Mouse (Mus musculus): ENCODE results near the gene Gprasp1. TPM values are rescaled to one million over a fixed set of nuclear protein-coding genes. Genes with fewer than 3 reads are reported as not detected.
"Not testable (repeated sequence)": the region's sequence is repeated elsewhere in the genome, so short reads cannot be mapped to it uniquely, and the experiment has no call there.

Gprasp1 gene
- 4.6 and 14.6 TPM in 2 replicates for total RNA-seq (2015; ENCODE audit: low replicate concordance)
- total RNA-seq (2017; ENCODE audit: low replicate concordance), result 9.2 and 12.9 TPM in 2 replicates

GRCm38 (mm10) chrX:135742304-135743055 is at the start of gene Gprasp1, which contains the start of gene Armcx5:
Gene Gprasp1, plus strand, starts transcription at chrX:135742733.
Gene Armcx5, plus strand, starts transcription at chrX:135742733.
- peak; percentile 100 for ATAC-seq (replicated peaks; ENCODE audit: low FRiP score, poor library complexity, severe bottlenecking)

DNA sequence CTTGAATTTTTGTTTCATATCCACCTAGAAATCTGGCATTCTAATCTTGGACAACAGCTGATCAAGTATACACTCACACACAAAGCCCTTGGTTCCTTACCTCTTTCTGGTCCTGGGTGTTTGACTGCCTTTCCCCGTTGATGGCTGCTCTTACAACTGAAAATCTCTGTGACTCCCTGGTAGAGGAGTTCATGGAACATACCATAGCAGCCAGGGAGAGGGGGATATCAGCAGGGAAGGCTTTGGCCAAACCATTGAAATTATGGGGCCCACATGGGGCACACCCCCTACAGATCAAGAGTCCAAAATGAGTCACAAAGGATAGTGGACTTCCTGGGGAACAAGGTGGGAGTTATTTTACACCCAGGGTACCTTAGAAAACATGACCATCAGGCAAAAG is 48.9 kb upstream of the Gprasp1 start, which contains the start of gene Tcp11x2:
TSS of gene Tcp11x2 (minus strand) at position 158 of the 400 bp plus-strand sequence.
- no peak for ATAC-seq (replicated peaks; ENCODE audit: low FRiP score, poor library complexity, severe bottlenecking)

DNA sequence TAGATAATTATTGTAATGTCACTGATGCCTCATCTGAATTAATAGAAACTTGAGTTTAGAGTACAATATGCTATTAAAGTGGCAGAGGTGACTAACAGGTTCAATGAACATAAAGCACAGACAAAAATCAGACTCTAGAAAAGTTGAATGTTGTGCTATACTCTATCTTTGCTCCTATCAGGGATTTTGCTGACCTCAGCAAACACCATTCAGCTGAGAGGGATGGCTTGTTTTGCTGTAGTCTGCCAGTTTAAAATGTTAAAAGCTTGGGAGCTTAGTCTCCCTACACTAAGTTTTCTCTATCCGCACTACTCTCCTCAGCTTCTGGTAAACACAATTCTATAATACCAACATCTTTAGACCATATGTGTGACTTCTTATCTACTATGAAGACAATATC is 39.4 kb upstream of the Gprasp1 start:
- no peak for ATAC-seq (replicated peaks; ENCODE audit: low FRiP score, poor library complexity, severe bottlenecking)

- no peak for ATAC-seq (replicated peaks; ENCODE audit: low FRiP score, poor library complexity, severe bottlenecking)
These were observed 38.2 kb upstream of the Gprasp1 start for GRCm38 (mm10) chrX:135704349-135704748.

GRCm38 (mm10) chrX:135712845-135713244 is 29.7 kb upstream of the Gprasp1 start:
- ATAC-seq (replicated peaks; ENCODE audit: low FRiP score, poor library complexity, severe bottlenecking), result no peak

GRCm38 (mm10) chrX:135725161-135725560 is 17.4 kb upstream of the Gprasp1 start, which contains the start of gene Tmsb15a:
Gene Tmsb15a, minus strand, starts transcription at chrX:135725261.
- ATAC-seq (replicated peaks; ENCODE audit: low FRiP score, poor library complexity, severe bottlenecking), result no peak

DNA sequence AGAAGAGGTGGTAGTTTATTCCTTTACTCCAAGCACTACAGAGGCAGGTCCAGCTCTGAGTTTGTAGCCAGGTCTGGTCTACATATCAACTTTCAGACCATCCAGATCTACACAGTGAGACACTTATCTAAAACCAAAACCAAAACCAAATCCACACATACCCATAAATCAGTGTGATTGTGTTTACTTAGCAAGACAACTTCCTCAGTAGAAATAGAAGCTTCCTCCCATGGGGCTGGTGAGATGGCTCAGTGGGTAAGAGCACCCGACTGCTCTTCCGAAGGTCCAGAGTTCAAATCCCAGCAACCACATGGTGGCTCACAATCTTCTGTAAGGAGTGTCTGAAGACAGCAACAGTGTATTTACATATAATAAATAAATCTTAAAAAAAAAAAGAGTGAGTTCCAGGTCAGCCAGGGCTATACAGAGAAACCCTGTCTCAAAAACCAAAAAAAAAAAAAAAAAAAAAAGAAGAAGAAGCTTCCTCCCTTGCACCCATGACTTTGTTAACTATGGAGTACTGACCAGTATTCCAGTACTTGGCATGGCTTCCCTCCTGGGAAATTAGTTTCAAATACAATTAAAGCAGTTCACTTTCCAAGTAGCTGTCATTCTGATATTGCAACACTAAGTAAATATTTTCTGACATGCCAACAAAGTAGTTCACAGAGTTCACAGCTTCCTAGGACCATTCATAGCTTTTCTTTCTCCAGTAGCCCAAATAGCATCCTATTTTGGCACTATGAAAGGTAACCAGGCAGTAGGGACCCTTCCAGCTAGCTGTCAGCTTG is 3.6 kb upstream of the Gprasp1 start:
- ATAC-seq (replicated peaks; ENCODE audit: low FRiP score, poor library complexity, severe bottlenecking), result no peak

DNA sequence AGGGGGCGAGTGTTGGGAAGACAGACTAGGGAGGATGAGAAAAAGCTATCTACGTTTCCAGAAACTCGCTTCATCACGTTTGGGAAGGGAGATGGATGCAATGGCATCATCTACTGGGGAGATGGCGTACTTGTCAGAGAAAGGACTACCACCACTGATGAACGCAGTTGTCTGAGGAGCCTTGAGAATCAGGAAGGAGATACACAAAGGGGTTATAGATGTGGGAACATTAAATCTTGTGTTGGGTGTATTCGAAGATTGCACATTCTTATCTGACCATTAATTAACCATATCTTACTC is 473 bp downstream of the Gprasp1 start:
- peak; percentile 37 for ATAC-seq (replicated peaks; ENCODE audit: low FRiP score, poor library complexity, severe bottlenecking)

DNA sequence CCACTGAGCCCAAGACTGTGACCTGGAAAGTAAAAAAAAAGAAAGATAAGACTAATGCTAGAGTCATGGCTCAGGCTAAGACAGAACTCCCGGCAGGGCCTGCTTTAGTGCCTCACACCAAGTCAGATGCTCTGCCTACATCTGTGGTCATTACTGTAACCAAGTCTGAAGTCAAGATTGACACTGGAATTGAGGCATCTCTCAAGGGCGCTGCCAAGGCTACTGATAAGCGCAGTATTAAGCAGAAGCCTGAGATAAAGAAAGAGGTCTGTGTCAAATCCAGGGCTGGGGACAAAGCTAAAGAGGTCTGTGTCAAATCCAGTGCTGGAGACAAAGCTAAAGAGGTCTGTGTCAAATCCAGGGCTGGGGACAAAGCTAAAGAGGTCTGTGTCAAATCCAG is 2.8 kb downstream of the Gprasp1 start:
- not testable (repeated sequence) for ATAC-seq (replicated peaks; ENCODE audit: low FRiP score, poor library complexity, severe bottlenecking)

DNA sequence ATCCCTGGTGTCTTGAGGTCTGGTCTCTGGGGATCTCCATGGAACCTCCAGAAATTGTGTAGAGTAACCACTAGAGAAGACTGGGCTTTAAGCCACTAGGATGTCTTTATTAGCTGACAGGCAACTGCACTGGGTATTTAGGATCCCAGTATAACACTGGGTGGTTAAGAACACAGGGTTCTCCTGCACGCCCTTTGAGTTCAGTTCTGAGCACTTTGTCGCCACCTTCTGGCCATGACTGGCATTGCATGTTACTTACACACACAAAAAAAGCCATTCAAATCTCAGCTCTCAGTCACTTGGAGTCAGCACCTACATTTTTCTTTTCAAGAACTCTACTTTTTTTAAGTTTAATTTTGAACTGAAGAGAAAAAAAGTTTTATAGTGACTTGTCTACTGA is 10.3 kb downstream of the Gprasp1 start:
- ATAC-seq (replicated peaks; ENCODE audit: low FRiP score, poor library complexity, severe bottlenecking), result peak; percentile 80; the same call in 1 of the 2 replicates

DNA sequence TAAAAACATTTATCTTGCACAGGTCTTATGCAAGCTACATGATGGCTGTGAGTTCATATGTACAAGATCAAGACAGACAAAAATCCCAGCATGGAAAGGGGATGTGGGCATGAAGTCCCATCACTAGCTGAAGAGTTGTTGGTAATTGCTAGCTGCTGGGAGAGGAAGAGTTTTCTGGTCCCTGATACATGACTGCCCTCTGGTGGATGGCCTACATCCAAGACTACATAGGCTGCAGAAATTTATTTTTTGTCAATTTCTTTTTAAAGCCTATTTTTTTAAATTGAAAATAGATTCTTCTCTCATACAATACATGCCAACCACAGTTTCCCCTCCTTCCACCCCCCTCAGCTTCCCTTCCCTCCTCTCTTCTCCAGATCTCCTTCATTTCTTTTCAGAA is 19.2 kb downstream of the Gprasp1 start:
- no peak for ATAC-seq (replicated peaks; ENCODE audit: low FRiP score, poor library complexity, severe bottlenecking)

DNA sequence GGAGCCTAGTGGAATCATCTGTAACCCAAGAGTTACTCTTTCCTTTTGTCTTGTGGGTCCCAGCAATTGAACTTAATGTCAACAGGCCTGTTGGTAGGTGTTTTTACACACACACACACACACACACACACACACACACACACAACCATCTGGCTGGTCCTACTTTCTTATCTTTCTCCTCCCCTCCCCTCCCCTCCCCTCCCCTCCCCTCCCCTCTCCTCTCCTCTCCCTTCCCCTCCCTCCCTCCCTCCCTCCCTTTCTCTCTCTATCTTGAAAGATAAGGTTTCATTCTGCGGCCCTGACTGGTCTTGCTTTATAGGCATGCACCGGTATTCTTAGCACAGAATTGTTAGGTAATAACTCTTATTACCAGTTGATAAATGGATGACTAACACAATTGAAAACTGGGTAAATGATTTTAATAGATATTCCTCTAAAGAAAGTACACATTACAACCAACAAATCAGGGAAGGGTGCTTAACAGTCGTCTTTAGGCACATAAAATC is 25.6 kb downstream of the Gprasp1 start:
- no peak for ATAC-seq (replicated peaks; ENCODE audit: low FRiP score, poor library complexity, severe bottlenecking)

- no peak for ATAC-seq (replicated peaks; ENCODE audit: low FRiP score, poor library complexity, severe bottlenecking)
These were observed 26.0 kb downstream of the Gprasp1 start for GRCm38 (mm10) chrX:135768565-135768964.

DNA sequence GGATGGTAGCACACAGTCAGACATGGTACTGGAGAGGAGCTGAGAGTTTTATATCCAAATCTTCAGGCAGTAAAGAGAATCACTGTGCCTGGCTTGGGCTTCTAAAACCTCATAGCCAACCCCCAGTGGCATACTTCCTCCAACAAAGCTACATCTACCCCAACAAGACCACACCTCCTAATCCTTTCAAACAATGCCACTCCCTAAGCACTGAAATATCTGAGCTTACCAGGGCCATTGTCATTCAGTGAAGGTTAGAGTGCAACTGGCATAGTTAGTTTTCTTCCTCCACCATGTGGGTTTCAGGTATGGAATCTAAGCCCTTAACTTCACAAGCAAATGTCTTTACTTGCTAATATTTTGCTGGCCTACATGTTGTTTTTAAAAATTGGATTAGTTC is 49.0 kb downstream of the Gprasp1 start:
- ATAC-seq (replicated peaks; ENCODE audit: low FRiP score, poor library complexity, severe bottlenecking), result no peak

DNA sequence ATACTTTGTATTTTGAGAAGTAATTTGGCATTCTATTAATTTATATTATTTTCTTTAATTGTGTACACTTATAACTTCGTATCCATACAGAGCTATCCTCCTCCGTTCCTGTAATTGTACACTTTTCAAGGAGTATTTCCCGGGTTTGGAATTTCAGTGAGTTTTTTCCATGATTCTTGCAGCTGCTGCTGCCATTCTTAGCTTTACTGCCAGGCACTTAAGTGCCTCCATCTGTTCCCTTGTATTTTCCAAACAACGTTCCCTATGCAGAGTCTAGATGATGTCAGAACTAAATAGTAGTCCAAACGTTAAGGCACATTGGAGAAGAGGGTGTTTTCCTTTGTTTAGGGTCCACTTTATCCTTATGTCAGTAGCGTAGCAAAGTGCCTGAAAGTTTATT is 49.8 kb downstream of the Gprasp1 start:
- no peak for ATAC-seq (replicated peaks; ENCODE audit: low FRiP score, poor library complexity, severe bottlenecking)

DNA sequence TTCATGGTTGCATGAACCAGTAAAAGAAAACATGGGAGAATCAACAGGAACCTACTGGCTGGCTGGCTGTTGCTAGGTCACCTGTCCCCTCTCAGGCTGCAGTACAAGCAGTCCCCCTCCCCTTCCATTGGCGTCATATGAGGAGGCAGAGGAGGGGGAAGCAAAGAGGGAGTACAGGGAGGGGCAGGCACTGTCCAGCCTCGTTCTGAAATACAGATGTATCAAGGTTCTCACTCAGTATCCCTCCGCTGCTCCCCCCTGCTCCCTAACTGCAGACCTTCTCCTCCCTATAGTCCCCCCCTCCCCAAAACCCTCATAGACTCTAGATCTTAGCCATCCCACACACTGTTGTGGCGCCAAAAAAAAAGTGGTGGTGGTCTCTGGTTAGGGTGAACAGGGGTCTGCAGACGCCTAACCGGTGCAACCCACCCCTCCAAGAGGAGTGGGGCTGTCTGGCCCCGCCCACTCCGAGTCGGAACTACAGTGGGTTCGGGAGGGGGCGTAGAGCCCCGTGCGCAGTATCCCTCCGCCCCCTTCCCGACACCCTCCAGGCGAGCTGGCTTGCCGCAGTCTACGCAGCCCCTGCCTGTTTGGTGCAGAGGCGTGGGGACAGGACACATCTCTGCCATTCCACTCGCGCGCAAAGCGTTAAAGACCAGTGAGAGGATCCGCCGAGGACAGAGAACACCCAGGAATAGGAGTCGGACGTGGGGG is 53.2 kb downstream of the Gprasp1 start:
- not testable (repeated sequence) for ATAC-seq (replicated peaks; ENCODE audit: low FRiP score, poor library complexity, severe bottlenecking)

DNA sequence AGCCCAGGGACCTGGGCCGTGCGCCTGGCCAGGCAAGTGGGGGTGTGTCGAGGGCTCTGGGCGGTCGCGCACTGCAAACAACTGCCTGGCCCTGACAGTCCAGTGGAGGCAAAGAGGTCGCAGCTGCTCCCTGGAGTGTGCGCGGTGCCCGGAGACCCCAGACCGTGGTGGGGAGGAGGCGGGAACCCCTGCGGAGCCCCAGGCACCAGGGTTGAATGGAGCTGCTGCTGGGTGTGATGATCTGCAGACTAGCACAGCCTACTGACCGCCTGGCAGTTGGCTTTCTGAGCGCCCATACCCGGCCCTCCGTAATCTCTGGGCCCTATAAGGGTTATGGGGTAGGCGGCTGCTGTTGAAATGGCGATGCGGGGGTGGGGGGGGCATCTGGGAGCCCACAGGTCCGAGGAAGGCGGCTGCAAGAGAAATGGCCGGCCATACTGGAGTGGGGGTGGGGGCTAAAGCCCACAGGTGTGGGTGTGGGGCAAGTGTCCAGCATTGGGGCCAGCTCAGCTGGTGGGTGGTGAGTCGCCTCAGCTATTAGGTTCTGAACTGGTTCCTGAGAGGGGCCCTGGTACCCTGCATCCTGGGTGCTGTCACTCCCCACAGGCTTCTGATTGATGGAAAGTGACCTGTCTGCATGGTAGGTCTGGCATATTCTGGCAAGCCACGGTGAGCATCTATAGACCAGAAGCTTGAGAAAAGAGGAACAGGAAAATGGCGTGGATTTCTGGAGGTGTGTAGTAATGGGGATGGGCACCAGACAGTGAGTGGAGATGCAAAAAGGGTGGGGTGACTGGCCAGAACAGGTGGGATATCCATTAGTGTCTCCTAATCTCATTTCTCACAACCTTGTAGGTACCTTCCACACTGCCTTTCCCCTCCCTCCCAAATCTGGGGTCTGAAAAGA is 54.0 kb downstream of the Gprasp1 start:
- not testable (repeated sequence) for ATAC-seq (replicated peaks; ENCODE audit: low FRiP score, poor library complexity, severe bottlenecking)

GRCm38 (mm10) chrX:135797212-135797644 is 54.7 kb downstream of the Gprasp1 start, which contains the start of gene Bhlhb9:
Gene Bhlhb9, plus strand, starts transcription at chrX:135797594.
- ATAC-seq (replicated peaks; ENCODE audit: low FRiP score, poor library complexity, severe bottlenecking), result not testable (repeated sequence)

DNA sequence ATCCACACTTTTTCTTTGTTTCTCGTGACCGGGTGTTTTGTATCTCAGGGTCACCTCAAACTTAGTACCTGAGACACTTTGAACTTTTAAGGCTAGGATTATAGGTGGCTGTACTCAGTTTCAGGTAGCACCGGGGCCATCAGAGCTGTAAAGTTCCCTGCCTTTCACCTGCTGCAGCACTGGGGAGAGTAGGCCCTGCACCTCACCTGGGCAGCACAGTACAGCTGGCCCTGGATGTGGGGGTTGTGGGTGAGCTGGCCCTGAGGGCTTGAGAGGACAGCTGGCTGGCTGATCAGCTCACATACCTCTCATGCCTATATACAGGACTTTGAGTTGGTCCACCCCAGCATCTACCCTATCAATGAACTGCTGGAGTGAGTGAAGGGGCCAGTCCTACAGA is 61.6 kb downstream of the Gprasp1 start:
- ATAC-seq (replicated peaks; ENCODE audit: low FRiP score, poor library complexity, severe bottlenecking), result no peak
